Mouse (Mus musculus) frontal cortex, adult (tissue): ENCODE results near the gene Men1.
"Not testable (repeated sequence)": the region's sequence is repeated elsewhere in the genome, so short reads cannot be mapped to it uniquely, and the experiment has no call there.

Source experiments
- ATAC-seq: cut with Nextera tagmentation; 2 replicates; pipeline ENCODE4 v1.9.2; 2017; ENCODE audit warnings: mild to moderate bottlenecking, moderate library complexity, mixed read lengths; ENCODE audit not compliant: low TSS enrichment

Gene Men1

DNA sequence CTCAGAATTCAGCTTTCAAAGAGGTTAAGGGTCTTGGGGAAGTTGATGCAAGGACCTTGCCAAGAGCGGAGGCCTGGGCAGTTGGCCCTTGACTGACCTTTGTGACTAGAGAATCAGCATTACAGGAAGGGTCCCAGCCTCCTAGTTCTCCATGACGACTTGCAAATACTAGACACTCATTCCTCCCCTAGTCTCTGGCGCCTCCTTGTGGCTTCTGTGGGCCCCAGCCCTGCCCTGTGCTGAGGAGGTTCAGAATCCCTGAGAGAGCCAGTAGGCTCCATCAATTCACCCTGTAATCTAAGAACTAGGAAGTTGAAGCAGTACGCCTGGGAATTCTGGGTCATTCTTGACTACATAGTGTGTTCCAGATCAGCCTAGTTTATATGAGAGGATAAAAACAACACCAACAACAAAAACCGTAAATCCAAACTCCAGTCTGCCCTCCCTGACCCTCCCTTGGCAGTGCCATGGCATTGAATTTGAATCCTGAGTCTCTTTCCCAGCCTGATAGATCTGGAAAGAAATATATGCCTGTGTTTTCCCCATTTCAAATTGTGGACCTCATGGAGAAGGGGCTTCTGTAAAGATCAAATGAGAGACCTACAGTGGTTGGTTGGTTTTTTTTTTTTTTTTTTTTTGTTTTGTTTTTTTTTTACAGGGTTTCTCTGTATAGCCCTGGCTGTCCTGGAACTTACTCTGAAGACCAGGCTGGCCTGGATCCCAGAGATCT lies 29.8 kb upstream of the Men1 start:
- peak; percentile 83 for ATAC-seq

DNA sequence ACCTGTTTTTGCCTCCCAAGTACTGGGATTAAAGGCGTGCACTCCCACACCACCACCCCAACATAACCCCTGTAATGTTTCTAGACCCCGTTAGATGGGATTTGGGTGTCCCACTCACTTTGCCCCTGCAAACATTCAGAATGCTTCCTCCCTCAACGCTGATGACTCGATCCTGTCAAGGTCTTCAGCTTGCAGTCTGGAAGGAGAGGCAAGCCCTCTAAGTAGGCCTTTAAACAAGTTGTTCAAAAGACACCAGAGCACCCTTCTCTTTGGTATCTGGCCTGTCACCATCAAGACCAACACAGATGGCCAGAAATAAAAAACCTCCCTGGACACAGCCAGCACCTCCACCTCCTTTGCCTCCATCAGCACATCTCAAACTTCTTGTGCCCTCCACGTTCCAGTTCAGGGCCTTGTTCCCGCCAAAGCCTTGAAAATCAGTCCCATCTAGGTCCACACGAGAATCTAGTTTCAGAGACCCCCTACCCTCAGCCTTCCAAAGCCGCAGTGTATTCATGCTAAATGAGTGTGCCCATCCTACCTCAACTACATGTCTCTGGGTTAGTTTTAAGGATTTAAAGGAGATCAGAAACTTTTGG lies 29.2 kb upstream of the Men1 start:
- ATAC-seq = no peak

DNA sequence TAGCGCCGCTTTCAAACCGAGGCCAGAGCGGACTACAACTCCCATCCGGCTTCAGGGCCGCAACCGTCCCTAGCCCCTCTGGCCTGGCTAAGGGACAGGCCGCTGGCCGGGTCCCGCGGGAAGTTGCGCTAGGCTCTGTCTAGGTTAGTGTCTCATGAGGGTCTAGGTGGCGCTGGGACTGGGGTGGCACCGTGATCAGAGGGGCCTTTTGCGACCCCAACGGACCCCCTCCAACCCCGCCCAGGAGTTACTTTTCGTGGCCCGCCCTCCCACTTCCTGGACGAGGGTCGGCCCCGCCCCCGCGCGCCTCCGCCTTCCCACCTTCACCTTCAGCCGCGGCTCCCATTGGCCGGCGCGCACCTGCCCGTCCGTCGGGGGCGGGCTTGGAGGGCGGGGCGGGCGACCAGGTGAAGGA lies 28.6 kb upstream of the Men1 start, which contains the start of gene Cdc42bpg:
TSS of gene Cdc42bpg (plus strand) at position 320 of the 415 bp plus-strand sequence.
- no peak for ATAC-seq

DNA sequence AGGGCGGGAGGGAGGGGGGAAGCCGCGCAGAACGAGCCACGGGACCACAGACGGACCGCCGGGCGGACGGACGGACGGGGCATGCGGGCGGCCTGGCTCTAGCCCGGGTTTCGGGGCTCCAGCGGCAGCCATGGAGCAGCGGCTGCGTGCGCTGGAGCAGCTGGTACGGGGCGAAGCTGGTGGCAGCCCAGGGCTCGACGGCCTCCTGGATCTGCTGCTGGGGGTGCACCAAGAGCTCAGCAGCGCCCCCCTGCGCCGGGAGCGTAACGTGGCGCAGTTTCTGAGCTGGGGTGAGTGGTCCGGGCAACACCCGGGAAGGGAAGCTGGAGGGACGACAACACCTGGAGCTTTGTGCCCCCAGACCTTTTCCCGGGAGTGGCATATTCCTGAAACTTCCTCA lies 28.2 kb upstream of the Men1 start:
- ATAC-seq = no peak

DNA sequence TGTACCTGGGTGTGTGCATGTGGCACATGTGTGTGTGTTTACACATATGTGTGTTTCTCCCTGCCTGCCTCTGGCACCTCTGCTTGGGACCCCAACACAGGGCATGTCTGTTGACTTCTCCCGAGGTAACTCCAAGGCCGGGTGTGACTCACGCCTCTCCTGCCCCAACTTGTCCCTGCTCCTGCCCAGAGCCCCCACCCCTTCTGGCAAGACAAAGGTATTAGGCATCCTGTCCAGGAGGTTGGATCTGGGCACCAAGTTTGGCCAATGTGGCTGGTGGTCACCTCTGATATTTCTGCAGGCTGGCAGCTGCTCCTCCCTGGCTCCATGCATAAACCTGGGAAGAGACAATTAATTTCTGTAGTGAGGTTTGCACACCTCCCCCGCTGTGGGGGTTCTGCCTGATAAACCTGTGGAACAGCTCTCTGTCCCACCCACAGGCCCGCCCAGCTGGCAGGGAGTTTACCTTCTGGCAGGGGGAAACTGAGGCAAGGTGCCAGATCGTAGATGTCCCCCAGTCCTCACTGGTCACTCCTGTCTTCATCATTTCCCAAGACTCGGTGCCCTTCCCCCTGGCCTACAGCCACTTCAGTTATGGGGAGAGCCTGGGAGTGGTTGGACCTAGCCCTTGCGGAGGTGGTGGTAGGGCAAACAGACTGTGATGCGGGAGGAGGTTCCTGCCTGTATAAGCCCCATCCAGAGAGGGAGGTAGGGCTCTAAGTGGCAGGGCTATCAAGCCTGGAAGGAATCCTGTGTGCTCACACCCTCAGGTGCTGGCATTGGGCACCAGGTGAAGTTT lies 26.8 kb upstream of the Men1 start:
- ATAC-seq = no peak

DNA sequence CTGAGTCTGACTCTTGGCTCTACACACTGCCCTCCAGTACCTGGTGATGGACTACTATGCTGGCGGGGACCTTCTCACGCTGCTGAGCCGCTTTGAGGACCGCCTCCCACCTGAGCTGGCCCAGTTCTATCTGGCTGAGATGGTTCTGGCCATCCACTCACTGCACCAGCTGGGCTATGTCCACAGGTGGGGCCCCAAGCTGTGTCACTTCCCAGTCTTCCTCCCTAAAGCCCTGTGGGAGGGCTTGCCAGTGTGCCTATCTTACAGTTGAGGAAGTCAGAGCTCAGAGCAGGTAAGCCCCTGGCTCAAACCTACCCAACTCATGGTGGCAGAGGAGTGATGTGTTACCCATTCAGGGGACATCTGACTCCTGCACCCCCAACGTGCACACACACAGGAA lies 24.6 kb upstream of the Men1 start:
- ATAC-seq = no peak

DNA sequence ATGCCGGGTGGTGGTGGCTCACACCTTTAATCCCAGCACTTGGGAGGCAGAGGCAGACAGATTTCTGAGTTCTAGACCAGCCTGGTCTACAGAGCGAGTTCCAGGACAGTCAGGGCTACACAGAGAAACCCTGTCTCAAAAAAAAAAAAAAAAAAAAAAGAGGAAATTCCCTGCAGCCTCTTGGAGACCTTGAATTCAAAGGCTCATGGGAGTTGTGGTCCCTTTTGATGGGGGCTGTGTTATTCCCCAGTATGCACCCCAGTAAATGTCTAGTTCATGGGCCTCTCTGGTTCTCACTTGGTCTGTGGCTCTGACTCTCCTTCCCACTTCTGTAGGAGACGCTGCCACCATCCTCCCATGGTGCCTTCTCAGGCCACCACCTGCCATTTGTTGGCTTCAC lies 23.0 kb upstream of the Men1 start:
- ATAC-seq = not testable (repeated sequence)

DNA sequence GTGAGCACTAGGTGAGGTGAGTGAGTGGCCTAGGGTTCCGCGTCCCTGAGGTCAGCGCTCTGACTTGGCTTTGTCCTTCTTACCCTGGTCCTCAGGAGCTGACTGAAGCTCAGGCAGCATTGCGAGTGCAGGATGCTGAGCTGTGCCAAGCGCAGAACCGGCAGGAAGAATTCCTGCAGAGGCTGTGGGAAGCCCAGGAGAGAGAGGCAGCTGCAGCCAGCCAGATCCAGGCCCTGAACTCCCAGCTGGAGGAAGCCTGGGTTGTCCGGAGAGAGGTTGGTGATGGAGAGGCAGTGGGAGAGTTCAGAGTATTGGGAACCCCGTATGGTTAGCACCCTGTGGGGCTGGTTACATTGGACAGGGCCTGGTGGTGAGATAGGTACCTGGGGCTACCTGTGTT lies 21.0 kb upstream of the Men1 start:
- no peak for ATAC-seq

DNA sequence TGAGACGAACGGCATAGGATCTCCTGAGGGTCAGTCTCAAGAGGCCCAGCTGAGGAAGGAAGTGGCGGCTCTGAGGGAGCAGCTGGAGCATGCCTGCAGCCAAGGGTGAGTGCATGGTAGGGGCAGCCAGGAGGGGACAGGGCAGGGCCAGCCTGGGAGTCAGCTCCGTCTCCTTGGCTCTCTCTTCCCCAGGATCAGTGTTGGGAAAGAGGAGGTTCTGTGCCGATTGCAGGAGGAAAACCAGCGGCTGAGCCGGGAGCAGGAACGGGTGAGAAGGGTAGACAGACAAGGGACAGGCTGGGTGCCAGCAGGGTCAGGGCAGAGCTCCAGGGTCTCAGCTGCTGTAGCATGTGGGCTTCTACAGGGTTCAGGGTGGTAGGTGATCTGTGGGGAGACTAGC lies 20.3 kb upstream of the Men1 start:
- ATAC-seq = no peak

DNA sequence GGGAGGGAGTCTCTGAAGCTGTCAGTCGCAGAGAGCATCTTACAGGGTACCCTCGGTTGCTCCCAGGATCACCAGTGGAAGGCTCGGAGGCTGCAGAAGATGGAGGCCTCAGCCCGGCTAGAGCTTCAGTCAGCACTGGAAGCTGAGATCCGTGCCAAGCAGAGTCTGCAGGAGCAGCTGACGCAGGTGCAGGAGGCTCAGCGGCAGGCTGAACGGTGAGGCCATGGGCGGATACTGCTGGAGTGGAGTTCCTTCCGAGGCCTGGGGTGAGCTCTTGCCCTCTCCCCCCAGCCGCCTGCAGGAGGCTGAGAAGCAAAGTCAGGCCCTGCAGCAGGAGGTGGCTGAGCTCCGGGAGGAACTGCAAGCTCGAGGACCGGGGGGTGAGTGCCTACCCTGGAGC lies 19.2 kb upstream of the Men1 start:
- no peak for ATAC-seq

DNA sequence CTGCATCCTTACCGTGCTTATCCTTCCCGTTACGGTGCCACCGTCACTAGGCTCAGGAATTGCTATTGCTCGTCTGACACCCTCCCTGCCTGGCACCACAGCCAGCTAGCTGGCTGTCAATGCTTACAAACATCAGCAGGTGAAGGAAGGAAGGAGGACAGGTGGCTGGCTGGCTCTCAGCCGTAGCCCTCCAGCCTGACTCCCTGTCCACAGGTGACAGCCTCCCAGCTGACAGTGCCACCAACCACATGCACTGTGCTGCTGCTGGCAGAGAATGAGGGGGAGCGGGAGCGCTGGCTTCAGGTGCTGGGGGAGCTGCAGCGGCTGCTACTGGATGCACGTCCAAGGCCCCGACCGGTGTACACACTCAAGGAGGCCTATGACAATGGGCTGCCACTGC lies 16.6 kb upstream of the Men1 start:
- ATAC-seq = no peak

DNA sequence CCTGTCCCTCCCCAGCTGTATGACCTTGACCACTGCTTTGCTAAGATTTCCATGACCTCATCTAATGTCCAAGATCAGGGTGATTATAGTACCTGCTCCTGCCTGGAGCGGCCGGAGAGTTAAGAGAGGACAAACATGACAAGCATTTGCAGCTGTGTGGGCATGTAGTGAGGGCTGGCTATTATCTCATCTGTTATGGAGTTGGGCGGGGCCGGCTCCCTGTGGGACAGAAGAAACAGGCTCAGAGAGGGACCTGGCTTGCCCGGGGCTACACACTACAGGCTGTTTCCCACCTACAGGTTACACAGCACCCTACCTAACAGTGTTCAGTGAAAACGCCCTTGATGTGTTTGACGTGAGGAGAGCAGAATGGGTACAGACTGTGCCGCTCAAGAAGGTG lies 13.4 kb upstream of the Men1 start:
- no peak for ATAC-seq

DNA sequence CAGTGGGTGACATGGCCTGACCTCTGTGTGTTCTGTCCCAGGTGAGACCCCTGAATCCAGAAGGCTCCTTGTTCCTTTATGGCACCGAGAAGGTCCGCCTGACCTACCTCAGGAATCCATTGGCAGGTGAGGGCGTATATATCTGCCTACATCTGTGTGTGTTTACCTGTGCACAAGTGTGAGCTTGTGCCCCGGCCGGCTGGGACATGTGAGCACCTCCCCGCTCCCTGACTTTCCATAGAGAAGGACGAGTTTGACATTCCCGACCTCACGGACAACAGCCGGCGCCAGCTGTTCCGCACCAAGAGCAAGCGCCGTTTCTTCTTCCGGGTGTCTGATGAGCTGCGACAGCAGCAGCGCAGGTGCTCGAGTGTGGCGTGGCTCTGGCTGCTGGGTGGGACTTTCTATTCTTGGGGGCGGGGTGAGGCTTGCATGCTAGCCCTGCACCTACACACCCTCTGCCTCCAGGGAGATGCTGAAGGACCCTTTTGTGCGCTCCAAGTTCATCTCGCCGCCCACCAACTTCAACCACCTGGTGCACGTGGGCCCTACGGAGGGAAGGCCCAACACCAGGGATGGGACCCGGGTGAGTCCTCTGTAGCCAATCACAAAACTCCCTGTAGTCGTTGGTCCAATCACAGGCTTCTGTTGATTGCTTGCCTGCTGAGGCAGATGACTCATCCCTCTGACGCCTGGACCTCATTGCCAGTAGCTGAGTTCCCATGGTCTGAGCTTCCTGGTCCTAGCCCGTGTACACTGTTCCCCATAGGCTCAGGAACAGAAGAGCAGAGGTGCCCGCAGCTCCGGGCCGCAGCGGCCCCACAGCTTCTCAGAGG lies 12.8 kb upstream of the Men1 start:
- ATAC-seq = peak; percentile 67; the same call in 1 of the 2 replicates

DNA sequence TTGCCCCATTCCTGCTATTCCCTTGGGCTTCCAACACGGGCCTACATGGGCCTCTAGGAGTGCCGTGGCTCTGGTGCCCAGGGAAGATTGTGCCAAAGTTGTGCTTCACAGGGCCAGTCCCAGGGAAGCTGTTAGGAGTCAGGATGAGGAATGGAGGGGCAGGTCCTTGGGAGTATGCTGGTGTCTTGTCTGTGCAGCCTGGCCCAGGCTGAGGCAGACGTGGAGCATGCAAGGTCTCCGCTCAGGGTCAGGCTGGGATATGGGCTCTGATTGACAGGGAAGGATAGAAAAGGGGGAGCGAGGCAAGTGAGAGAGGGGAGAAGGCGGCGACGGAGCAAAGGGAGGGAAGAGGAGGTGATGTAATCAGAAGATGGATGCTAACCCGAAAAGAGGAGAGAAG lies 10.0 kb upstream of the Men1 start:
- ATAC-seq = no peak

DNA sequence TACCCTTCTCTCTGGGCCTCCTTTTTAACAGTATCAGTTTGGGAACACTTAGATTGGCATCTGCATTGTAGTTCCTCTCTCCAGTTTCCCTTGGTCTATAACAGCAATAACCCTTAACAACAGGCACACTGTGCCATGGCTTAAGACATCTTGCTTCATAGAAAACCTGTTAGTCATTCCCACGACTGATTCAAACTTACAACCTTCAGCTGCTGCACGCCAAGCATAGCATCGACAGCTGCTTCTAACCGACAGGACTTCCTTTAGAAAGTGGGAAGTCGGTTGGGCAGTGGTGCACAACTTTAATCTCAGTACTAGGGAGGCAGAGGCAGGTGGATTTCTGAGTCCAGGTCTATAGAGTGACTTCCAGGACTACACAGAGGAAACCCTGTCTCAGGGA lies 3.6 kb upstream of the Men1 start:
- no peak for ATAC-seq

DNA sequence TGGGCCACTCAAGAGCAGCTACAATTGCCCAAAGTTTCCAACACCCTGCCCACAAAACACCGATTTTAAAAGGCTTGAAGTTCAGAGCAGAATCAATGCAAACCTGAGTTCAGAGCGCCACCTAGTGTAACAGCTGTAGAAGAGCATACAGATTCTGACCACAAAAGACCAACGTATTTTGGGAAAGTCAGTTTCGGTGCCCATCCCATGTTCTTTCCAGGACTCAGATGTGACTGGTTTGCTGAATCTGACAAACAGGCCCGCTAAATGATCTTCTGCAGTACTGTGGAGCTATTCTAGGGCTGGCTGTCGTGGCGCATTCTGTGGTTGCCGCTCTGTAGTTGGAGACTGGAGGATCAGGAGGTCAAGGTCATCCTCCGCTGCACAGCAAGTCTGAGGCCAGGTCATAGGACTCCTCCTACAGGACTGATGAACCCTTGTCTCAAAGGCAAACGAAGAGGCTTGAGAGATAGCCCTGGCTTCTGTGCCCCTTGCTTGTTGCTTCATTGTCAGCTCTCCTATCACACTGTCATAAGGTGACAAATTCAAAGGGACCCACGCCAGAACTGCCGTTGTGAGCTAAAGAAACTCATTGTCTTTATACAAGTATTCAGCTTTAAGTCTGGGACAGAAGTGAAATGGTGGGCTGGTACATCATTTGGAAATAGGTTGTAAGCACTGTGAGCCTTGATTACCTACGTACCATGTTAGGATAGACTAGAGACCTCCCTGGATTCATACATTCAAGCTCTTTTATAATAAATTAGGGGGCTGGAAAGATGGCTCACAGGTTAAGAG lies 2.9 kb upstream of the Men1 start:
- no peak for ATAC-seq

DNA sequence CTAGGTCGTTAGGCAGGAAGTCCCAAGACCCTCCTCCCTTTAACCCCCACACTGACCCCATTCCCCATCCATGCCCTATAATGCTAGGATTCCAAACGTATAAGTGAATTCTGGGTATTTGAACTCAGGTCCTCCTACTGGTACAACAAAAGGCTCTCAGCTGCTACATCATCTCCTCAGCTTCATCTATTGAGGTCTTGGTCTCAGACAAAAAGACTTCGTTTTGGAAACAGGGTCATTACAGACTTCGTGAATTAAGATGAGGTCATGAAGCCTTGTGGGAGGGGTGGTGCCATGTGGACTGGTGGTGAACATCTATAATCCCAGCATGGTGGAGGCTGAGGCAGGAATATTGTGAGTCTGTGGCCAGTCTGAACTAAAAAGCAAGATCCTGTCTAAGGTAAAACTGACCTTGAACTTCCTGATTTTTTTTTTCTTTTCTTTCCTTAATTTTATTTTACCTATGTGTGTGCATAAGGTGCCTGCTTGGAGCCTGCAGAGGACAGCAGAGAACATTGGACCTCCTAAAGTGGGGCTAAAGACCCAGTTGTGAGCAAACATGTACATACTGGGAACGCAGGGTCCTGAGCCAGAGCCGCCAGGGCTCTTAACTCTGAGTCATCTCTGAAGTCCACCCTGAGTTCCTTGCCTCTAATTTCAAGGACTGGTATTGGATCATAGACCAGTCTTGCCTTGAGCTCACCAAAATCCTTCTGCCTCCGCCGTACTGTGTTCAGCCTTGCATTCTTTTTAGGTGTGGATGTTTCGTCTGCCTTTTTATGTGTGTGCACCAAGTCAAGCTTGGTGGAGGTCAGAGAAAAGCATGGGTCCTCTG lies 801 bp upstream of the Men1 start:
- no peak for ATAC-seq

DNA sequence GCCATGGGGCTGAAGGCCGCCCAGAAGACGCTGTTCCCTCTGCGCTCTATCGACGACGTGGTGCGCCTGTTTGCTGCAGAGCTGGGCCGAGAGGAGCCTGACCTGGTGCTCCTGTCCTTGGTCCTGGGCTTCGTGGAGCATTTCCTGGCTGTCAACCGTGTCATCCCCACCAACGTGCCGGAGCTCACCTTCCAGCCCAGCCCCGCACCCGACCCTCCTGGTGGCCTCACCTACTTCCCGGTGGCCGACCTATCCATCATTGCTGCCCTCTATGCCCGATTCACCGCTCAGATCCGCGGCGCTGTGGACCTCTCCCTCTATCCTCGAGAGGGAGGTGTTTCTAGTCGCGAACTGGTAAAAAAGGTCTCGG lies 664 bp downstream of the Men1 start:
- ATAC-seq = 0 out of 2 replicates have a peak, but pooled peaks have one; percentile 4

DNA sequence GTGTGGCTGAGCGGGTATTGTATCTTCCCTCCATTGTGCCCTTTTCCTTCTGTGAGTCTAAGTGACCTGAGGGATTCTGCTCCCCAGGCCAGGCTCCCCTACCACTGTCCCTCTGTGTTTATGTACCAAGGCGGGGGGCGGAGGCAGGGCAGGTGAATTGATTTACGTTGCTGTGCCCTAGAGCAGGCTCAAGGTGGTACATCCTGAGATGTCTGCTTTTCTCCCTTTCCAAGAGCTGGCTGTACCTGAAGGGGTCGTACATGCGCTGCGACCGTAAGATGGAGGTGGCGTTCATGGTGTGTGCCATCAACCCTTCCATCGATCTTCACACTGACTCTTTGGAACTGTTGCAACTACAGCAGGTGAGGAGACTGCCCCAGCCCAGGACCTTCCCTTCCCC lies 2.1 kb downstream of the Men1 start:
- no peak for ATAC-seq

DNA sequence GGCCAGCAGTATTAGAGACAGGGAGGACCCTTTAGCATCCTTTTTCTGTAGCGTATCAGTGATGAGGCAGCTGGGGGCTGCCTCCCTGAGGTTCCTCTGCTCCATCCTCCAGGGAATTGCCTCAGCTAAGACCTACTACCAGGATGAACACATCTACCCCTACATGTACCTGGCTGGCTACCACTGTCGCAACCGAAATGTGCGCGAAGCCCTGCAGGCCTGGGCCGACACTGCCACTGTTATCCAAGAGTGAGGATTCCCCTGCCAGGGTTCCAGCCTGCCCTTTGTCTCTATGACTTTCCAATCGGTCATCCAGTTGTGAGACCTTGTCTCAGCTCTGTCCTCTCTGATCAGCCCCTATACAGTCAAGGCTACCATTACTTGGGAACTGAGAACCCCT lies 3.4 kb downstream of the Men1 start:
- ATAC-seq = no peak
